Comparison of ENCODE assay signal across 28 mouse cellular contexts in genomic region chr3:46970744-46971143, GRCm38 (mm10).
"Had no signal": no experiment of that assay in that cellular context is flagged by ENCODE, and none has a peak within 500 bp of the region (broad histone marks: within the 10 kb centered on the region; RNA-seq: fewer than 3 reads in every experiment).

No protein-coding gene starts in this region.

- H3K9me3 ChIP-seq: limb, embryonic 10.5 days; limb, embryonic 12.5 days; limb, embryonic 13.5 days; limb, embryonic 15.5 days; liver, embryonic 12.5 days; liver, embryonic 13.5 days; liver, embryonic 15.5 days; lung, embryonic 15.5 days; megakaryocyte, embryonic 14.5 days; midbrain, embryonic 10.5 days; midbrain, embryonic 12.5 days; midbrain, embryonic 13.5 days; midbrain, embryonic 15.5 days; neural tube, embryonic 12.5 days had no signal

- H3K4me1 ChIP-seq: limb, embryonic 10.5 days; limb, embryonic 12.5 days; limb, embryonic 13.5 days; limb, embryonic 15.5 days; liver, embryonic 12.5 days; liver, embryonic 13.5 days; liver, embryonic 15.5 days; lung, embryonic 15.5 days; megakaryocyte, embryonic 14.5 days; midbrain, embryonic 10.5 days; midbrain, embryonic 12.5 days; midbrain, embryonic 13.5 days; midbrain, embryonic 15.5 days; neural tube, embryonic 12.5 days had no signal

- DNase-seq: left cerebral cortex, postnatal 4 days; liver; liver, embryonic 13.5 days; liver, postnatal 0 days; lung, adult 18-20 months; lung, adult 2 months; lung, embryonic 14.5 days; lung, postnatal 10 days; lung, postnatal 14 days; lung, postnatal 36 days; lung, postnatal 4 days; midbrain, embryonic 14.5 days had no signal

- H3K36me3 ChIP-seq: limb, embryonic 10.5 days; limb, embryonic 12.5 days; limb, embryonic 13.5 days; limb, embryonic 15.5 days; liver, embryonic 12.5 days; liver, embryonic 13.5 days; liver, embryonic 15.5 days; lung, embryonic 15.5 days; midbrain, embryonic 10.5 days; midbrain, embryonic 12.5 days; midbrain, embryonic 13.5 days; midbrain, embryonic 15.5 days; neural tube, embryonic 12.5 days had no signal

- H3K27ac ChIP-seq: limb, embryonic 10.5 days; limb, embryonic 12.5 days; limb, embryonic 13.5 days; limb, embryonic 15.5 days; liver, embryonic 12.5 days; liver, embryonic 13.5 days; liver, embryonic 14.5 days; liver, embryonic 15.5 days; lung, embryonic 15.5 days; macrophage; midbrain, embryonic 10.5 days; midbrain, embryonic 12.5 days; midbrain, embryonic 13.5 days; midbrain, embryonic 15.5 days; neural tube, embryonic 12.5 days had no signal

- H3K4me3 ChIP-seq: limb, embryonic 10.5 days; limb, embryonic 12.5 days; limb, embryonic 13.5 days; limb, embryonic 15.5 days; liver, embryonic 12.5 days; liver, embryonic 13.5 days; liver, embryonic 15.5 days; lung, embryonic 15.5 days; megakaryocyte, embryonic 14.5 days; midbrain, embryonic 10.5 days; midbrain, embryonic 12.5 days; midbrain, embryonic 13.5 days; midbrain, embryonic 15.5 days; myocyte; neural tube, embryonic 12.5 days had no signal

- H3K27me3 ChIP-seq: limb, embryonic 12.5 days; limb, embryonic 13.5 days; limb, embryonic 15.5 days; liver, embryonic 12.5 days; liver, embryonic 13.5 days; liver, embryonic 15.5 days; lung, embryonic 15.5 days; megakaryocyte, embryonic 14.5 days; midbrain, embryonic 12.5 days; midbrain, embryonic 13.5 days; midbrain, embryonic 15.5 days; neural tube, embryonic 12.5 days had no signal
